Mouse (Mus musculus): ENCODE data around the gene Vangl1. TPM values are rescaled to one million over a fixed set of nuclear protein-coding genes. Genes with fewer than 3 reads are reported as not detected.

Gene Vangl1
- polyA plus RNA-seq, 2 experiments, result 22.7 to 24.7 TPM

GRCm38 (mm10) chr3:102214736-102215135 is 10.2 kb upstream of the Vangl1 start:
- no peak for DNase-seq (ENCODE audit: low spot score)
- 87% methylated on average over 4 of the region's 4 CpGs for WGBS

GRCm38 (mm10) chr3:102214299-102214698 is 9.8 kb upstream of the Vangl1 start:
- ATAC-seq (ENCODE audit: low FRiP score, low read depth) (no peak), DNase-seq (ENCODE audit: low spot score) (no peak)
- no peaks in the 10 kb centered on the region for H3K27me3 ChIP-seq (ENCODE audit: control insufficient read depth, insufficient read depth, low read length)
- H3K4me1 ChIP-seq (ENCODE audit: control insufficient read depth, insufficient read depth, low read length), result no peaks in the 10 kb centered on the region
- H3K9me3 ChIP-seq (ENCODE audit: control insufficient read depth, low read length), result no peaks in the 10 kb centered on the region
- H3K4me2 ChIP-seq (replicated peaks; ENCODE audit: low read depth, low read length, severe bottlenecking), result no peak overlapping the region
- H3K9ac ChIP-seq (ENCODE audit: low read depth, low read length, severe bottlenecking), result no peak overlapping the region
- H3K4me3 ChIP-seq (replicated peaks; ENCODE audit: low read length), result no peak overlapping the region
- no peak overlapping the region for H3K27ac ChIP-seq (replicated peaks; ENCODE audit: low read depth, low read length)
- TF ChIP-seq POLR2A (IDR thresholded peaks at IDR 0.05; ENCODE audit: borderline replicate concordance, extremely low read depth, insufficient read depth, insufficient read length), result no peak
- no peaks in the 10 kb centered on the region for H3K36me3 ChIP-seq (ENCODE audit: control insufficient read depth, insufficient read depth, low read length)
- WGBS, result 63% methylated on average over 4 of the region's 4 CpGs

More at GRCm38 (mm10) chr3:102214736-102215135, 10.2 kb upstream of the Vangl1 start:
- no peak overlapping the region for H3K27ac ChIP-seq (replicated peaks; ENCODE audit: low read depth, low read length)
- H3K4me3 ChIP-seq (replicated peaks; ENCODE audit: low read length), result no peak overlapping the region
- no peaks in the 10 kb centered on the region for H3K4me1 ChIP-seq (ENCODE audit: control insufficient read depth, insufficient read depth, low read length)
- no peak for TF ChIP-seq POLR2A (IDR thresholded peaks at IDR 0.05; ENCODE audit: borderline replicate concordance, extremely low read depth, insufficient read depth, insufficient read length)
- H3K4me2 ChIP-seq (replicated peaks; ENCODE audit: low read depth, low read length, severe bottlenecking), result no peak overlapping the region
- no peaks in the 10 kb centered on the region for H3K36me3 ChIP-seq (ENCODE audit: control insufficient read depth, insufficient read depth, low read length)
- H3K9me3 ChIP-seq (ENCODE audit: control insufficient read depth, low read length), result no peaks in the 10 kb centered on the region
- H3K9ac ChIP-seq (ENCODE audit: low read depth, low read length, severe bottlenecking), result no peak overlapping the region
- no peaks in the 10 kb centered on the region for H3K27me3 ChIP-seq (ENCODE audit: control insufficient read depth, insufficient read depth, low read length)
- no peak for ATAC-seq (ENCODE audit: low FRiP score, low read depth)

- no peaks in the 10 kb centered on the region for H3K36me3 ChIP-seq (ENCODE audit: control insufficient read depth, insufficient read depth, low read length)
- no peak overlapping the region for H3K4me2 ChIP-seq (replicated peaks; ENCODE audit: low read depth, low read length, severe bottlenecking)
- H3K9me3 ChIP-seq (ENCODE audit: control insufficient read depth, low read length), result no peaks in the 10 kb centered on the region
- no peaks in the 10 kb centered on the region for H3K4me1 ChIP-seq (ENCODE audit: control insufficient read depth, insufficient read depth, low read length)
- TF ChIP-seq POLR2A (IDR thresholded peaks at IDR 0.05; ENCODE audit: borderline replicate concordance, extremely low read depth, insufficient read depth, insufficient read length), result no peak
- no peak for DNase-seq (ENCODE audit: low spot score)
- no peak overlapping the region for H3K9ac ChIP-seq (ENCODE audit: low read depth, low read length, severe bottlenecking)
- H3K27me3 ChIP-seq (ENCODE audit: control insufficient read depth, insufficient read depth, low read length), result no peaks in the 10 kb centered on the region
- no peak overlapping the region for H3K27ac ChIP-seq (replicated peaks; ENCODE audit: low read depth, low read length)
- no peak for ATAC-seq (ENCODE audit: low FRiP score, low read depth)
- WGBS, result 69% methylated on average over 6 of the region's 6 CpGs
- no peak overlapping the region for H3K4me3 ChIP-seq (replicated peaks; ENCODE audit: low read length)
Observed at GRCm38 (mm10) chr3:102212896-102213295, 8.4 kb upstream of the Vangl1 start.

GRCm38 (mm10) chr3:102212336-102212735 is 7.8 kb upstream of the Vangl1 start:
- H3K4me2 ChIP-seq (replicated peaks; ENCODE audit: low read depth, low read length, severe bottlenecking), result no peak overlapping the region
- no peaks in the 10 kb centered on the region for H3K27me3 ChIP-seq (ENCODE audit: control insufficient read depth, insufficient read depth, low read length)
- no peak for TF ChIP-seq POLR2A (IDR thresholded peaks at IDR 0.05; ENCODE audit: borderline replicate concordance, extremely low read depth, insufficient read depth, insufficient read length)
- DNase-seq (ENCODE audit: low spot score), result no peak
- no peaks in the 10 kb centered on the region for H3K36me3 ChIP-seq (ENCODE audit: control insufficient read depth, insufficient read depth, low read length)
- H3K9me3 ChIP-seq (ENCODE audit: control insufficient read depth, low read length), result no peaks in the 10 kb centered on the region
- no peaks in the 10 kb centered on the region for H3K4me1 ChIP-seq (ENCODE audit: control insufficient read depth, insufficient read depth, low read length)
- no peak overlapping the region for H3K4me3 ChIP-seq (replicated peaks; ENCODE audit: low read length)
- no peak overlapping the region for H3K9ac ChIP-seq (ENCODE audit: low read depth, low read length, severe bottlenecking)
- no peak for ATAC-seq (ENCODE audit: low FRiP score, low read depth)
- H3K27ac ChIP-seq (replicated peaks; ENCODE audit: low read depth, low read length), result no peak overlapping the region
- whole genome bisulfite sequencing, result 86% methylated on average over 15 of the region's 15 CpGs

- Histone ChIP-seq H3K27ac (replicated peaks; ENCODE audit: low read depth, low read length) (no peak overlapping the region), H3K4me3 (replicated peaks; ENCODE audit: low read length) (no peak overlapping the region), H3K27me3 (ENCODE audit: control insufficient read depth, insufficient read depth, low read length) (no peaks in the 10 kb centered on the region), H3K36me3 (ENCODE audit: control insufficient read depth, insufficient read depth, low read length) (no peaks in the 10 kb centered on the region), H3K9me3 (ENCODE audit: control insufficient read depth, low read length) (no peaks in the 10 kb centered on the region), H3K4me2 (replicated peaks; ENCODE audit: low read depth, low read length, severe bottlenecking) (no peak overlapping the region), H3K4me1 (ENCODE audit: control insufficient read depth, insufficient read depth, low read length) (no peaks in the 10 kb centered on the region), H3K9ac (ENCODE audit: low read depth, low read length, severe bottlenecking) (no peak overlapping the region)
- TF ChIP-seq POLR2A (IDR thresholded peaks at IDR 0.05; ENCODE audit: borderline replicate concordance, extremely low read depth, insufficient read depth, insufficient read length), result no peak
- DNase-seq (ENCODE audit: low spot score) (no peak), ATAC-seq (ENCODE audit: low FRiP score, low read depth) (no peak)
- WGBS, result 83% methylated on average over 2 of the region's 2 CpGs
Observed at GRCm38 (mm10) chr3:102211340-102211739, 6.8 kb upstream of the Vangl1 start.

- Histone ChIP-seq H3K27ac (replicated peaks; ENCODE audit: low read depth, low read length) (no peak overlapping the region), H3K9me3 (ENCODE audit: control insufficient read depth, low read length) (no peaks in the 10 kb centered on the region), H3K4me1 (ENCODE audit: control insufficient read depth, insufficient read depth, low read length) (no peaks in the 10 kb centered on the region), H3K27me3 (ENCODE audit: control insufficient read depth, insufficient read depth, low read length) (no peaks in the 10 kb centered on the region), H3K4me2 (replicated peaks; ENCODE audit: low read depth, low read length, severe bottlenecking) (no peak overlapping the region), H3K9ac (ENCODE audit: low read depth, low read length, severe bottlenecking) (no peak overlapping the region), H3K36me3 (ENCODE audit: control insufficient read depth, insufficient read depth, low read length) (no peaks in the 10 kb centered on the region), H3K4me3 (replicated peaks; ENCODE audit: low read length) (no peak overlapping the region)
- ATAC-seq (ENCODE audit: low FRiP score, low read depth) (no peak), DNase-seq (ENCODE audit: low spot score) (no peak)
- TF ChIP-seq POLR2A (IDR thresholded peaks at IDR 0.05; ENCODE audit: borderline replicate concordance, extremely low read depth, insufficient read depth, insufficient read length), result no peak
- WGBS, result 76% methylated on average over 3 of the region's 3 CpGs
Observed at GRCm38 (mm10) chr3:102210775-102211174, 6.3 kb upstream of the Vangl1 start.
